Mouse (Mus musculus) neural tube, embryonic 13.5 days (tissue): ENCODE measurements at regions not wholly inside any gene's neighbourhood (a gene's known extent, or its start where the extent isn't known, plus 50 kb on each side); places are given as distances from the start of the nearest gene placed in this dataset.

Source experiments
- ATAC-seq: fragments of 200-750 bp; cut with Nextera tagmentation; 2 replicates; pipeline ENCODE4 v1.8.0; 2017; ENCODE audit warnings: low read depth, mild to moderate bottlenecking, moderate TSS enrichment, moderate library complexity
- H3K27ac ChIP-seq: fragments of 300-500 bp; sonication (generic); replicated peaks from 2 replicates; pipeline ENCODE4 v1.5.1; 2015; ENCODE audit warnings: moderate library complexity, mild to moderate bottlenecking, inconsistent platforms
- H3K27me3 ChIP-seq: fragments of 300-500 bp; sonication (generic); 2 replicates; pipeline ENCODE4 v1.6.1; 2015; ENCODE audit warnings: mild to moderate bottlenecking, inconsistent platforms
- H3K36me3 ChIP-seq: fragments of 300-500 bp; sonication (generic); 2 replicates; pipeline ENCODE4 v1.6.1; 2015; ENCODE audit warnings: mild to moderate bottlenecking, inconsistent platforms
- H3K4me1 ChIP-seq: fragments of 300-500 bp; sonication (generic); replicated peaks from 2 replicates; pipeline ENCODE4 v1.6.1; 2015; ENCODE audit warnings: inconsistent platforms
- H3K4me2 ChIP-seq: fragments of 300-500 bp; sonication (generic); 2 replicates; pipeline ENCODE4 v1.6.1; 2015; ENCODE audit warnings: inconsistent platforms, mild to moderate bottlenecking, moderate library complexity
- H3K4me3 ChIP-seq: fragments of 300-500 bp; sonication (generic); 2 replicates; pipeline ENCODE4 v1.5.1; 2015; ENCODE audit warnings: mild to moderate bottlenecking, inconsistent platforms
- H3K9ac ChIP-seq: fragments of 300-500 bp; sonication (generic); 2 replicates; pipeline ENCODE4 v1.6.1; 2015; ENCODE audit warnings: moderate library complexity, mild to moderate bottlenecking, inconsistent platforms
- H3K9me3 ChIP-seq: fragments of 300-500 bp; sonication (generic); 2 replicates; pipeline ENCODE4 v1.6.1; 2016; ENCODE audit warnings: inconsistent platforms
- WGBS: fragments of 180-500 bp; shearing (Covaris S2); methylation state at CpG from one replicate; pipeline ENCODE4 v1.1.7; 2015; 5-methylcytosine and 5-hydroxymethylcytosine counted together

GRCm38 (mm10) chr13:83074219-83074965 lies 429.4 kb upstream of the Mef2c start:
- H3K9me3 ChIP-seq: no peaks in the 10 kb centered on the region
- no peak overlapping the region for H3K27ac ChIP-seq
- H3K9ac ChIP-seq: no peak overlapping the region
- H3K27me3 ChIP-seq: no peaks in the 10 kb centered on the region
- 90% methylated on average over 6 of the region's 6 CpGs for WGBS
- ATAC-seq: no peak
- H3K4me3 ChIP-seq: no peak overlapping the region
- H3K36me3 ChIP-seq: no peaks in the 10 kb centered on the region
- H3K4me2 ChIP-seq: no peak overlapping the region
- H3K4me1 ChIP-seq: no peaks in the 10 kb centered on the region

GRCm38 (mm10) chr13:83075320-83075877 lies 428.4 kb upstream of the Mef2c start:
- Histone ChIP-seq H3K27ac (no peak overlapping the region), H3K4me3 (no peak overlapping the region), H3K4me2 (no peak overlapping the region), H3K36me3 (no peaks in the 10 kb centered on the region), H3K9me3 (no peaks in the 10 kb centered on the region), H3K9ac (no peak overlapping the region), H3K27me3 (no peaks in the 10 kb centered on the region), H3K4me1 (no peaks in the 10 kb centered on the region)
- no peak for ATAC-seq
- WGBS: 66% methylated on average over 7 of the region's 7 CpGs

DNA sequence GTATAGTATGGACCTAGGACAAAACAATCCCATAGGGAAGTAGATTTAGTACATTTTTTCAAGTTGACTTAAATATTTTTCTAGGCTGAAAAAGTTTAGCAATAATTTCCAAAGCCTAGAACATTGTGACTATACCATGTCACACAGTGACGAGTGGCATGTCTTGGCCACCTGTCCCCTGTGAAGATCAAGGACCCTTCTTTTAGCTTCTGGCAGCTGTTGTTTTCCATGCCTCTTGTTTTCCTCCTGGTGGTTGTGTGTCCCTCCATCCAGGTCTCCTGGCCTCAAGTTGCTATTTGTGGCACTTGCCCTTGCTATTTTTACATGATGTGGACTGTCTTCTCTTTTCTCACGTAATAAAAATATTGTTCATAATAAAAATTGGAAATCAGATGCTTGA lies 427.2 kb upstream of the Mef2c start:
- 82% methylated on average over 2 of the region's 2 CpGs for WGBS
- ATAC-seq: no peak
- no peak overlapping the region for H3K4me3 ChIP-seq

DNA sequence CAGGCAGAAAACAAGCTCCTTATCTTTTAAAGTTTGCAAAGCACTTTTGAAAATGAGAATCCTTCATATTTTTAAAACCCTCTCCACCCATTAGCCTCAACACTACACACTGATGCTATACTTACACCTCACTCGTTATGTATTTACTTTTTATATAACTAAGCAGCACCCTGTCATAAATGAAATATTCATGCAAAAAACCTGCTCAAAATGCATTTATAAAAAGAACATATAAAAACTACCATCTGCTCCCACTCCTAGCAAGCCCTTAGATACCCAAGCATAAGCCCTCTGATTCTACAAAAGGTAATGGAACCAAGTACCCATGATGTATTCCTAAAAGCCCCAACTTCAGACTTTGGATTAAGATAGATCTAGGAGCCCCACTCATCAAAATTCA lies 426.7 kb upstream of the Mef2c start:
- no peak overlapping the region for H3K4me3 ChIP-seq
- H3K4me1 ChIP-seq: no peaks in the 10 kb centered on the region
- ATAC-seq: no peak
- no peak overlapping the region for H3K9ac ChIP-seq
- no peak overlapping the region for H3K4me2 ChIP-seq
- 80% methylated on average over 1 of the region's 1 CpGs for WGBS
- H3K36me3 ChIP-seq: no peaks in the 10 kb centered on the region
- no peak overlapping the region for H3K27ac ChIP-seq
- H3K27me3 ChIP-seq: no peaks in the 10 kb centered on the region
- H3K9me3 ChIP-seq: no peaks in the 10 kb centered on the region

More for the DNA sequence above, 427.2 kb upstream of the Mef2c start:
- H3K9ac ChIP-seq: no peak overlapping the region
- H3K4me1 ChIP-seq: no peaks in the 10 kb centered on the region
- no peak overlapping the region for H3K4me2 ChIP-seq
- no peaks in the 10 kb centered on the region for H3K27me3 ChIP-seq
- no peaks in the 10 kb centered on the region for H3K36me3 ChIP-seq
- no peaks in the 10 kb centered on the region for H3K9me3 ChIP-seq
- H3K27ac ChIP-seq: no peak overlapping the region

DNA sequence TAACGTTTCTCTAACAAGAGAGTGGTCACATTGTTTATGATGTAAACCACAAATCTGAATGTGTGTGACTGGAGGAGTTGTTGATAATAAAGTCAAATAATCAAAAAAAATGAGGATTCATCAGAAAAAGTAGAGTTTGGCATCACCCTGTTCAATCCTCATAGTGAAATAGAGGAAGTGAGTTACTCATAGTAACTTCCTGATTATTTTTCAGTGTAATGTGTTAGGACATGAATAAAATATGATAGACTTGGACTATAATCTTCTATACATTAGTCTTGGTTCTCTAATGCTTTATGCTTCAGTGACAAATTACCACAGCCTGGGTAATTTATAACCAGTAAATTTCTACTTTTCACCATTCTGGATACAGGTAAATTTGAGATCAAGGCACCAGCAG lies 424.5 kb upstream of the Mef2c start:
- Histone ChIP-seq H3K4me1 (no peaks in the 10 kb centered on the region), H3K36me3 (no peaks in the 10 kb centered on the region), H3K4me3 (no peak overlapping the region), H3K27ac (no peak overlapping the region), H3K9ac (no peak overlapping the region), H3K4me2 (no peak overlapping the region), H3K9me3 (no peaks in the 10 kb centered on the region), H3K27me3 (no peaks in the 10 kb centered on the region)
- WGBS: 68% methylated on average over 1 of the region's 1 CpGs
- no peak for ATAC-seq

DNA sequence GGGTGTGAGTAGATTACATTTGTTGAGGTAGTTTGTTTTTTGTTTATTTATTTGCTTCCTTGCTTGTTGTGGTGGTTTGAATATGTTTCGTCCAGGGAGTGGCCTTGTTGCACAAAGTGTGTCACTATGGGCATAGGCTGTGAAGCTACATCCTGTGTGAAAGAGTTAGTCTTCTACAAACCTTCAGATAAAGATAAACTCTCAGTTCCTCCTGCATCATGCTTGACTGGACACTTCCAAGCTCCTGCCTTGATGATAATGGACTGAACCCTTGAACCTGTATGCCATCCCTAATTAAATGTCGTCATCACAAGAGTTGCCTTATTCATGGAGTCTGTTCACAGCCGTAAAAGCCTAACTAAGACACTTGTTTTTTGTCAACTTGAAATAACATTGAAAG lies 418.9 kb upstream of the Mef2c start:
- WGBS: 72% methylated on average over 3 of the region's 3 CpGs
- Histone ChIP-seq H3K27ac (no peak overlapping the region), H3K4me3 (no peak overlapping the region), H3K9me3 (no peaks in the 10 kb centered on the region), H3K27me3 (no peaks in the 10 kb centered on the region), H3K4me1 (no peaks in the 10 kb centered on the region), H3K4me2 (no peak overlapping the region), H3K9ac (no peak overlapping the region), H3K36me3 (no peaks in the 10 kb centered on the region)
- no peak for ATAC-seq

DNA sequence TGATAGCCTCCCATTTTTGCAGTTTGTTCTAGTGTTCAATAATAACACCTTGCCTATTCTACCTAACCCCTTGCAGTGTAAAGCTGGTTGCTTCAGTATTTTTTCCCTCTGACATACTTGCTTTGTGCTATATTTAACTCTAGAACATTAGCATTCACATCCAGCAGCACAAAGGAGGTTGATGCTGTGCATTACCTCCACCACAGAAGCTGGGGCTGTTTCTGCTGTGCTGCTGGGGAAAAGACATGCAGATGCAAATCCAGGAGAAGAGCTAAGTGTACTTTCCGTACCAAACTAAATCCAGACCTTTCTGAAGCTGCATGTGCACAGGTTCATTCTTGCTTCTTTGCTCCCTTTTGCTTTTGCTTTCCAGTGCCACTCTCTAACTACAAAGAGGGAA lies 403.9 kb upstream of the Mef2c start:
- H3K27ac ChIP-seq: no peak overlapping the region
- ATAC-seq: no peak
- no peaks in the 10 kb centered on the region for H3K9me3 ChIP-seq
- H3K4me3 ChIP-seq: no peak overlapping the region
- H3K4me2 ChIP-seq: no peak overlapping the region
- no peaks in the 10 kb centered on the region for H3K36me3 ChIP-seq
- 73% methylated on average over 1 of the region's 1 CpGs for WGBS
- H3K9ac ChIP-seq: no peak overlapping the region
- H3K4me1 ChIP-seq: no peaks in the 10 kb centered on the region
- H3K27me3 ChIP-seq: no peaks in the 10 kb centered on the region

- H3K27ac ChIP-seq: no peak overlapping the region
- H3K4me2 ChIP-seq: no peak overlapping the region
- H3K4me1 ChIP-seq: peaks cover 6% of the 10 kb centered on the region
- H3K36me3 ChIP-seq: no peaks in the 10 kb centered on the region
- H3K9ac ChIP-seq: no peak overlapping the region
- no peak for ATAC-seq
- 30% methylated on average over 3 of the region's 3 CpGs for WGBS
- no peaks in the 10 kb centered on the region for H3K27me3 ChIP-seq
- H3K4me3 ChIP-seq: no peak overlapping the region
- no peaks in the 10 kb centered on the region for H3K9me3 ChIP-seq
Measured at GRCm38 (mm10) chr13:83110610-83111009, 393.2 kb upstream of the Mef2c start.

- H3K4me2 ChIP-seq: no peak overlapping the region
- WGBS: 5% methylated on average over 2 of the region's 2 CpGs
- no peaks in the 10 kb centered on the region for H3K27me3 ChIP-seq
- H3K4me3 ChIP-seq: no peak overlapping the region
- peaks cover 6% of the 10 kb centered on the region for H3K4me1 ChIP-seq
- no peaks in the 10 kb centered on the region for H3K9me3 ChIP-seq
- H3K36me3 ChIP-seq: no peaks in the 10 kb centered on the region
- H3K27ac ChIP-seq: no peak overlapping the region
- ATAC-seq: no peak
- no peak overlapping the region for H3K9ac ChIP-seq
Measured at GRCm38 (mm10) chr13:83111503-83111902, 392.3 kb upstream of the Mef2c start.

DNA sequence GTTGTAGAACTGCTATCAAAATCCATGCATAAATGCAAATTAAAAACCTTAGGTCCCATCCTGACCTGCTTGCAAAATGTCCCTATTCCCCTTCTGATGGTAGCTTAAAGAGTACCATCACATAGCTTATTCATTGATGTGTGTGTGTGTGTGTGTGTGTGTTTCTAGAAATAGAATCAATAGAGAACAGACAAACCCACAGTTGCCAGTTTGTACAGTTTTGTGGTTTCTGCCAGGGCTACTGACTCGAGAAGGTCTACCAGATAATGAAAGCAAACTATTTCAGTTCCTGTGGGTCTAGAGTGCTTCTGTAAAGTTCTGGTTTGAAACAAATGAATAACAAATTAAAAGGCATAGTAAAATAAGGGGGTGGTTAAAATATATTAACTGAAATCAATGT lies 391.5 kb upstream of the Mef2c start:
- H3K27ac ChIP-seq: no peak overlapping the region

DNA sequence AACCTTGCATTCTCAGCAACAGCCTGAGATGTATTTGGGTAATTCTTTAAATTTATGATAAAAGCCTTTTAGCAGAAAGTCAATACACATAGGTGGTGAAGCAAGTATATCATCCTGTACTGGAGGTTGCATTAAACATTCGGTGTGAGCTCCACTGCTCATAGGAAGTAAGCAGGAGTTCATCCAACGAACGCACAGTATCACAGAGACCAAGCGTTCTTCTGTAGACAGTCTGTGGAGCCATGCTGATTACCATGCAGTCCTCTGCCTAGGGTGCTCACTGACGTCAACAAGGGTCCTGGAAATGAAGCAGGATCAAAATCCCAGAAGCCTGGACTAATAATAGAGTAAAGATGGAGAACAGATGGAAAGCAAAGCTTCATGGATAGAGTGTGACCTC lies 391.1 kb upstream of the Mef2c start:
- 71% methylated on average over 5 of the region's 5 CpGs for WGBS
- peaks cover 6% of the 10 kb centered on the region for H3K4me1 ChIP-seq
- ATAC-seq: no peak

More for the DNA sequence above, 391.5 kb upstream of the Mef2c start:
- no peak for ATAC-seq
- H3K9ac ChIP-seq: no peak overlapping the region
- no peaks in the 10 kb centered on the region for H3K27me3 ChIP-seq
- WGBS: 76% methylated on average over 1 of the region's 1 CpGs
- no peaks in the 10 kb centered on the region for H3K36me3 ChIP-seq
- peaks cover 6% of the 10 kb centered on the region for H3K4me1 ChIP-seq
- no peaks in the 10 kb centered on the region for H3K9me3 ChIP-seq
- H3K4me3 ChIP-seq: no peak overlapping the region
- H3K4me2 ChIP-seq: no peak overlapping the region

DNA sequence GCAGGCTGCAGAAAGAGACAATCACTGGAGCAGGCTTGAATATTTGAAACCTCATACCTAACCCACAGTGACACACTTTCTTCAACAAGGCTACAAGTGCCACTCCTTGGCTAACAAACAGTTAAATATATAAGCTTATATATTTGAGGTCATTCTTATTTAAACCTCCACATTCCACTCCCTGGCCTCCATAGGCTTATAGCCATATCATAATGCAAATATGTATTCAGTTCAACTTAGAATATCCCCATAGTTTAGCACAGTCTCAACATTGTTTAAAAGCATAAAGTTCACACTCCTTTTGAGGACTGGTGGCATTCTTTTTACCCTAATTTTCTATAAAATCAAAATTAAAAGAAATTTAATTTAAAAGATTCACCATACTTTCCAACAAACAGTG lies 390.0 kb upstream of the Mef2c start:
- Histone ChIP-seq H3K4me2 (no peak overlapping the region), H3K9ac (no peak overlapping the region), H3K27me3 (no peaks in the 10 kb centered on the region), H3K9me3 (no peaks in the 10 kb centered on the region), H3K4me1 (peaks cover 6% of the 10 kb centered on the region), H3K4me3 (no peak overlapping the region), H3K27ac (no peak overlapping the region), H3K36me3 (no peaks in the 10 kb centered on the region)
- ATAC-seq: no peak

More for the DNA sequence above, 391.1 kb upstream of the Mef2c start:
- Histone ChIP-seq H3K4me3 (no peak overlapping the region), H3K9me3 (no peaks in the 10 kb centered on the region), H3K27me3 (no peaks in the 10 kb centered on the region), H3K36me3 (no peaks in the 10 kb centered on the region), H3K4me2 (no peak overlapping the region), H3K9ac (no peak overlapping the region), H3K27ac (no peak overlapping the region)

GRCm38 (mm10) chr13:83114401-83114800 lies 389.4 kb upstream of the Mef2c start:
- H3K4me2 ChIP-seq: no peak overlapping the region
- H3K27me3 ChIP-seq: no peaks in the 10 kb centered on the region
- H3K9ac ChIP-seq: no peak overlapping the region
- H3K9me3 ChIP-seq: no peaks in the 10 kb centered on the region
- no peak overlapping the region for H3K4me3 ChIP-seq
- 82% methylated on average over 2 of the region's 2 CpGs for WGBS
- peaks cover 6% of the 10 kb centered on the region for H3K4me1 ChIP-seq
- no peak overlapping the region for H3K27ac ChIP-seq
- H3K36me3 ChIP-seq: no peaks in the 10 kb centered on the region
- no peak for ATAC-seq
